Mouse (Mus musculus) spleen, adult 2 months (tissue): ENCODE measurements around the gene Zfp804b.

Experiments used
- CTCF ChIP-seq: fragments of 200-500 bp; IDR thresholded peaks from 2 replicates; pipeline ENCODE4 v1.5.1; 2011; ENCODE audit warnings: mild to moderate bottlenecking, inconsistent platforms; ENCODE audit not compliant: insufficient read depth, insufficient read length, insufficient replicate concordance; ENCODE audit errors: extremely low read depth
- POLR2A ChIP-seq: fragments of 200-500 bp; IDR thresholded peaks from 2 replicates; pipeline ENCODE4 v1.6.1; 2011; ENCODE audit warnings: low read depth, low read length, inconsistent platforms

- TF ChIP-seq POLR2A (no peak), CTCF (no peak)
Measured at GRCm38 (mm10) chr5:7302969-7303368, 41.6 kb downstream of the Zfp804b start.
